Mouse (Mus musculus) liver, embryonic 15.5 days (tissue): Measurements from ENCODE around the gene Rangrf. TPM values are rescaled to one million over a fixed set of nuclear protein-coding genes. Genes with fewer than 3 reads are reported as not detected.

Source experiments
- ATAC-seq: fragments of 200-750 bp; cut with Nextera tagmentation; 2 replicates; pipeline ENCODE4 v1.8.0; 2017; ENCODE audit warnings: moderate number of reproducible peaks, mild to moderate bottlenecking, moderate library complexity; ENCODE audit not compliant: insufficient read depth
- H3K27ac ChIP-seq: fragments of 300-500 bp; sonication (generic); replicated peaks from 2 replicates; pipeline ENCODE4 v1.5.1; 2015; ENCODE audit warnings: mild to moderate bottlenecking, inconsistent platforms
- H3K27me3 ChIP-seq: fragments of 300-500 bp; sonication (generic); 2 replicates; pipeline ENCODE4 v1.6.1; 2015; ENCODE audit warnings: mild to moderate bottlenecking, inconsistent platforms
- H3K36me3 ChIP-seq: fragments of 300-500 bp; sonication (generic); replicated peaks from 2 replicates; pipeline ENCODE4 v1.6.1; 2015; ENCODE audit warnings: moderate library complexity, mild to moderate bottlenecking, inconsistent platforms
- H3K4me1 ChIP-seq: fragments of 300-500 bp; sonication (generic); replicated peaks from 2 replicates; pipeline ENCODE4 v1.6.1; 2015; ENCODE audit warnings: inconsistent platforms
- H3K4me2 ChIP-seq: fragments of 300-500 bp; sonication (generic); 2 replicates; pipeline ENCODE4 v1.6.1; 2015; ENCODE audit warnings: moderate library complexity, mild to moderate bottlenecking, inconsistent platforms
- H3K4me3 ChIP-seq: fragments of 300-500 bp; sonication (generic); replicated peaks from 2 replicates; pipeline ENCODE4 v1.5.1; 2015; ENCODE audit warnings: mild to moderate bottlenecking, inconsistent platforms
- H3K9ac ChIP-seq: fragments of 300-500 bp; sonication (generic); 2 replicates; pipeline ENCODE4 v1.6.1; 2015; ENCODE audit warnings: moderate library complexity, mild to moderate bottlenecking, inconsistent platforms
- H3K9me3 ChIP-seq: fragments of 300-500 bp; sonication (generic); replicated peaks from 2 replicates; pipeline ENCODE4 v1.6.1; 2016; ENCODE audit warnings: inconsistent platforms
- WGBS: fragments of 180-500 bp; shearing (Covaris S2); methylation state at CpG from one replicate; pipeline ENCODE4 v1.1.7; 2015; ENCODE audit warnings: mixed read lengths; ENCODE audit not compliant: insufficient replicate concordance; 5-methylcytosine and 5-hydroxymethylcytosine counted together
- polyA plus RNA-seq: library from polyadenylated mRNA; unstranded; fragments of >200 nt; fragmentation: Nextera tagmentation; extraction: Ambion mirVana; gene quantifications from 2 replicates; pipeline ENCODE4 v1.2.1, GENCODE M21; 2015

The Rangrf gene
- polyA plus RNA-seq, 1 experiment from 2014 or later, result 22.4 TPM

- Histone ChIP-seq H3K9me3 (no peaks in the 10 kb centered on the region), H3K36me3 (no peaks in the 10 kb centered on the region), H3K4me2 (no peak overlapping the region), H3K9ac (no peak overlapping the region), H3K27ac (no peak overlapping the region), H3K4me3 (no peak overlapping the region), H3K27me3 (peaks cover 13% of the 10 kb centered on the region), H3K4me1 (peaks cover 3% of the 10 kb centered on the region)
- 61% methylated on average over 3 of the region's 3 CpGs for WGBS
- no peak for ATAC-seq
Observed at GRCm38 (mm10) chr11:68961596-68961995, 13.4 kb downstream of the Rangrf start.

GRCm38 (mm10) chr11:68957971-68958370, 17.0 kb downstream of the Rangrf start:
- H3K36me3 ChIP-seq, result no peaks in the 10 kb centered on the region
- no peak overlapping the region for H3K4me3 ChIP-seq
- 69% methylated on average over 1 of the region's 1 CpGs for WGBS
- H3K4me2 ChIP-seq, result no peak overlapping the region
- no peaks in the 10 kb centered on the region for H3K4me1 ChIP-seq
- H3K9ac ChIP-seq, result no peak overlapping the region
- ATAC-seq, result no peak
- peaks cover 49% of the 10 kb centered on the region for H3K27me3 ChIP-seq
- no peaks in the 10 kb centered on the region for H3K9me3 ChIP-seq
- H3K27ac ChIP-seq, result no peak overlapping the region

- Histone ChIP-seq H3K4me1 (no peaks in the 10 kb centered on the region), H3K9ac (no peak within 1 kb of the TSS), H3K9me3 (no peaks in the 10 kb centered on the region), H3K27me3 (peaks cover 53% of the 10 kb centered on the region), H3K4me3 (peak within 1 kb of the TSS; percentile 11), H3K36me3 (no peaks in the 10 kb centered on the region), H3K27ac (no peak within 1 kb of the TSS), H3K4me2 (no peak within 1 kb of the TSS)
- ATAC-seq, result no peak
- WGBS, result 30% methylated on average over 8 of the region's 8 CpGs
Observed at GRCm38 (mm10) chr11:68957308-68957707, 17.7 kb downstream of the Rangrf start, which contains the start of gene Arhgef15. Gene Arhgef15, minus strand, starts transcription at chr11:68957480.

GRCm38 (mm10) chr11:68956697-68957096, 18.3 kb downstream of the Rangrf start:
- Histone ChIP-seq H3K27ac (no peak overlapping the region), H3K4me3 (peak overlapping the region; percentile 11)

GRCm38 (mm10) chr11:68956107-68956506, 18.9 kb downstream of the Rangrf start:
- H3K4me2 ChIP-seq, result no peak overlapping the region
- H3K4me3 ChIP-seq, result peak overlapping the region; percentile 11
- H3K9ac ChIP-seq, result no peak overlapping the region
- no peaks in the 10 kb centered on the region for H3K4me1 ChIP-seq
- no peaks in the 10 kb centered on the region for H3K9me3 ChIP-seq
- no peaks in the 10 kb centered on the region for H3K36me3 ChIP-seq
- peaks cover 64% of the 10 kb centered on the region for H3K27me3 ChIP-seq
- H3K27ac ChIP-seq, result no peak overlapping the region
- ATAC-seq, result no peak
- WGBS, result 21% methylated on average over 3 of the region's 3 CpGs

More at GRCm38 (mm10) chr11:68956697-68957096, 18.3 kb downstream of the Rangrf start:
- WGBS, result 35% methylated on average over 13 of the region's 13 CpGs
- Histone ChIP-seq H3K4me1 (no peaks in the 10 kb centered on the region), H3K9ac (no peak overlapping the region), H3K4me2 (no peak overlapping the region), H3K9me3 (no peaks in the 10 kb centered on the region), H3K27me3 (peaks cover 58% of the 10 kb centered on the region), H3K36me3 (no peaks in the 10 kb centered on the region)
- no peak for ATAC-seq

GRCm38 (mm10) chr11:68955473-68955872, 19.5 kb downstream of the Rangrf start:
- no peak overlapping the region for H3K4me2 ChIP-seq
- peaks cover 67% of the 10 kb centered on the region for H3K27me3 ChIP-seq
- ATAC-seq, result no peak
- no peak overlapping the region for H3K9ac ChIP-seq
- no peaks in the 10 kb centered on the region for H3K36me3 ChIP-seq
- no peak overlapping the region for H3K27ac ChIP-seq
- no peak overlapping the region for H3K4me3 ChIP-seq
- H3K4me1 ChIP-seq, result no peaks in the 10 kb centered on the region
- WGBS, result 60% methylated on average over 5 of the region's 5 CpGs
- no peaks in the 10 kb centered on the region for H3K9me3 ChIP-seq

GRCm38 (mm10) chr11:68954408-68954807, 20.6 kb downstream of the Rangrf start:
- H3K4me1 ChIP-seq, result no peaks in the 10 kb centered on the region
- peaks cover 72% of the 10 kb centered on the region for H3K27me3 ChIP-seq
- no peak overlapping the region for H3K9ac ChIP-seq
- H3K36me3 ChIP-seq, result no peaks in the 10 kb centered on the region
- peak overlapping the region; percentile 42 for H3K4me2 ChIP-seq
- WGBS, result 5% methylated on average over 17 of the region's 17 CpGs
- no peak overlapping the region for H3K27ac ChIP-seq
- peak overlapping the region; percentile 20; the same call in 1 of the 2 replicates for H3K4me3 ChIP-seq
- no peaks in the 10 kb centered on the region for H3K9me3 ChIP-seq
- ATAC-seq, result no peak

GRCm38 (mm10) chr11:68953903-68954302, 21.1 kb downstream of the Rangrf start:
- Histone ChIP-seq H3K4me3 (no peak overlapping the region), H3K4me2 (peak overlapping the region; percentile 42; the same call in 1 of the 2 replicates), H3K27me3 (peaks cover 72% of the 10 kb centered on the region), H3K4me1 (no peaks in the 10 kb centered on the region), H3K36me3 (no peaks in the 10 kb centered on the region), H3K9ac (no peak overlapping the region), H3K27ac (no peak overlapping the region), H3K9me3 (no peaks in the 10 kb centered on the region)
- 40% methylated on average over 13 of the region's 13 CpGs for WGBS
- ATAC-seq, result no peak

- Histone ChIP-seq H3K4me3 (no peak overlapping the region), H3K9me3 (no peaks in the 10 kb centered on the region), H3K4me2 (no peak overlapping the region), H3K36me3 (no peaks in the 10 kb centered on the region), H3K27me3 (peaks cover 39% of the 10 kb centered on the region), H3K27ac (no peak overlapping the region), H3K9ac (no peak overlapping the region), H3K4me1 (no peaks in the 10 kb centered on the region)
- WGBS, result 43% methylated on average over 12 of the region's 12 CpGs
- ATAC-seq, result no peak
Observed at GRCm38 (mm10) chr11:68947542-68947993, 27.4 kb downstream of the Rangrf start.

- Histone ChIP-seq H3K4me1 (no peaks in the 10 kb centered on the region), H3K4me2 (no peak overlapping the region), H3K9me3 (no peaks in the 10 kb centered on the region), H3K9ac (no peak overlapping the region), H3K27me3 (peaks cover 35% of the 10 kb centered on the region), H3K36me3 (no peaks in the 10 kb centered on the region), H3K4me3 (no peak overlapping the region), H3K27ac (no peak overlapping the region)
- ATAC-seq, result no peak
- WGBS, result 44% methylated on average over 16 of the region's 16 CpGs
Observed at GRCm38 (mm10) chr11:68946806-68947440, 28.1 kb downstream of the Rangrf start.

GRCm38 (mm10) chr11:68946001-68946400, 29.0 kb downstream of the Rangrf start:
- H3K9me3 ChIP-seq, result no peaks in the 10 kb centered on the region
- peaks cover 26% of the 10 kb centered on the region; the same call in 1 of the 2 replicates for H3K27me3 ChIP-seq
- no peaks in the 10 kb centered on the region for H3K4me1 ChIP-seq
- no peak overlapping the region for H3K4me3 ChIP-seq
- H3K27ac ChIP-seq, result no peak overlapping the region
- 58% methylated on average over 4 of the region's 4 CpGs for WGBS
- no peak overlapping the region for H3K4me2 ChIP-seq
- H3K9ac ChIP-seq, result no peak overlapping the region
- no peaks in the 10 kb centered on the region for H3K36me3 ChIP-seq
- ATAC-seq, result no peak

- 57% methylated on average over 2 of the region's 2 CpGs for whole genome bisulfite sequencing
- Histone ChIP-seq H3K4me3 (no peak overlapping the region), H3K36me3 (no peaks in the 10 kb centered on the region), H3K4me1 (peaks cover 5% of the 10 kb centered on the region), H3K27ac (no peak overlapping the region), H3K4me2 (no peak overlapping the region), H3K27me3 (peaks cover 24% of the 10 kb centered on the region; the same call in 1 of the 2 replicates), H3K9me3 (no peaks in the 10 kb centered on the region), H3K9ac (no peak overlapping the region)
- ATAC-seq, result no peak
Observed at GRCm38 (mm10) chr11:68945245-68945644, 29.7 kb downstream of the Rangrf start.
